Mouse (Mus musculus) neural tube, embryonic 14.5 days (tissue): Measurements from ENCODE around the gene Mtrex. TPM values are rescaled to one million over a fixed set of nuclear protein-coding genes. Genes with fewer than 3 reads are reported as not detected.

Experiments used
- ATAC-seq: fragments of 200-750 bp; cut with Nextera tagmentation; 2 replicates; pipeline ENCODE4 v1.8.0; 2017; ENCODE audit warnings: low read depth, mild to moderate bottlenecking, moderate TSS enrichment, moderate library complexity
- H3K27ac ChIP-seq: fragments of 300-500 bp; sonication (generic); 2 replicates; pipeline ENCODE4 v1.5.1; 2014; ENCODE audit warnings: low read depth, mild to moderate bottlenecking, control low read depth, low read length, moderate library complexity, mixed read lengths
- H3K27me3 ChIP-seq: fragments of 300-500 bp; sonication (generic); 2 replicates; pipeline ENCODE4 v1.6.1; 2014; ENCODE audit warnings: low read length; ENCODE audit not compliant: control insufficient read depth, insufficient read depth
- H3K36me3 ChIP-seq: fragments of 300-500 bp; sonication (generic); 2 replicates; pipeline ENCODE4 v1.6.1; 2014; ENCODE audit warnings: low read length, mixed read lengths; ENCODE audit not compliant: control insufficient read depth, insufficient read depth
- H3K4me1 ChIP-seq: fragments of 300-500 bp; sonication (generic); 2 replicates; pipeline ENCODE4 v1.6.1; 2014; ENCODE audit warnings: low read length; ENCODE audit not compliant: control insufficient read depth, insufficient read depth
- H3K4me2 ChIP-seq: fragments of 300-500 bp; sonication (generic); 2 replicates; pipeline ENCODE4 v1.6.1; 2014; ENCODE audit warnings: mild to moderate bottlenecking, low read depth, low read length, control low read depth
- H3K4me3 ChIP-seq: fragments of 300-500 bp; sonication (generic); 2 replicates; pipeline ENCODE4 v1.5.1; 2014; ENCODE audit warnings: low read depth, low read length, control low read depth, mixed read lengths
- H3K9ac ChIP-seq: fragments of 300-500 bp; sonication (generic); replicated peaks from 2 replicates; pipeline ENCODE4 v1.6.1; 2014; ENCODE audit warnings: low read depth, mild to moderate bottlenecking, control low read depth, low read length, mixed read lengths
- H3K9me3 ChIP-seq: fragments of 300-500 bp; sonication (generic); 2 replicates; pipeline ENCODE4 v1.6.1; 2016; ENCODE audit warnings: low read length; ENCODE audit not compliant: control insufficient read depth
- WGBS: fragments of 180-500 bp; shearing (Covaris S2); extraction: QIAGEN DNeasy Blood & Tissue Kit; methylation state at CpG from one replicate; pipeline ENCODE4 v1.1.7; 2014; 5-methylcytosine and 5-hydroxymethylcytosine counted together
- polyA plus RNA-seq: library from polyadenylated mRNA; unstranded; fragments of >200 nt; fragmentation: Nextera tagmentation; extraction: Ambion mirVana; gene quantifications from 2 replicates; pipeline ENCODE4 v1.2.1, GENCODE M21; 2014

Gene Mtrex
- polyA plus RNA-seq, 1 experiment from 2014 or later = 66.8 TPM

DNA sequence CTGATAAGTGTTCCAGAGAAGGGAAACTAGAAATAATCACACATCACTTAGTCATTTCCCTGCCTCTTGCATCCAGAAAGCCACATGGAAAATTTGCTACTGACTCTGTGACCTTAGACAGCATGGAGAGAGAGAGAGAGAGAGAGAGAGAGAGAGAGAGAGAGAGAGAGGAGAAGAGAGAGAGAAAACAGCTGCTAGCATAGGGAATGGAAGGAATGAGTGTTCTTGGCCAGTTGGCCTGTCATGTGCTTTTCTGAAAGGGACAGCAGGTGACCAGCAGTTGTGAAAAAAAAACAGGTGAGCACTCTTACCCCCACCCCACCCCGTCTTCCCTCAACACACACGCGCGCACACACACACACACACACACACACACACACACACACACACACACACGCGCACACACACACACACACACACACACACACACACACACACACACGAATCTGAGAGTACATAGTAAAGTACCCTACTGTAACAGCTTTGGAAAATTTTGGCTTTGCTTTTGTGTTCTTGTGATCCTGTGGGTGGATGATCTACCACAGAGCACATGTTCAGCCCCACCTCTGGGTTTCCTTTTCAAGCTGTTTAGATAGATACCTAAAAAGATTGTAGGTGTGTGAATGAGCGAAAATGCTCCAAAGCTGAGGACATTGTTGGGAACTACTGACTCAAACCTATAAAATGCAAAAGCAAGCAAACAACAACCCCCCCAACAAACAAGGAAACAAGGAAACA, 103.1 kb downstream of the Mtrex start:
- no peaks in the 10 kb centered on the region for H3K36me3 ChIP-seq
- H3K4me3 ChIP-seq = no peak overlapping the region
- no peak overlapping the region for H3K4me2 ChIP-seq
- H3K9ac ChIP-seq = no peak overlapping the region
- H3K27ac ChIP-seq = no peak overlapping the region
- 93% methylated on average over 3 of the region's 8 CpGs for WGBS
- H3K9me3 ChIP-seq = no peaks in the 10 kb centered on the region
- H3K4me1 ChIP-seq = no peaks in the 10 kb centered on the region
- H3K27me3 ChIP-seq = no peaks in the 10 kb centered on the region
- no peak for ATAC-seq

- 85% methylated on average over 6 of the region's 6 CpGs for WGBS
- H3K4me2 ChIP-seq = no peak overlapping the region
- H3K27ac ChIP-seq = no peak overlapping the region
- H3K4me1 ChIP-seq = no peaks in the 10 kb centered on the region
- no peaks in the 10 kb centered on the region for H3K36me3 ChIP-seq
- H3K9me3 ChIP-seq = no peaks in the 10 kb centered on the region
- H3K9ac ChIP-seq = no peak overlapping the region
- H3K27me3 ChIP-seq = no peaks in the 10 kb centered on the region
- H3K4me3 ChIP-seq = no peak overlapping the region
- no peak for ATAC-seq
Measured at GRCm38 (mm10) chr13:112823236-112823910, 103.8 kb downstream of the Mtrex start.

DNA sequence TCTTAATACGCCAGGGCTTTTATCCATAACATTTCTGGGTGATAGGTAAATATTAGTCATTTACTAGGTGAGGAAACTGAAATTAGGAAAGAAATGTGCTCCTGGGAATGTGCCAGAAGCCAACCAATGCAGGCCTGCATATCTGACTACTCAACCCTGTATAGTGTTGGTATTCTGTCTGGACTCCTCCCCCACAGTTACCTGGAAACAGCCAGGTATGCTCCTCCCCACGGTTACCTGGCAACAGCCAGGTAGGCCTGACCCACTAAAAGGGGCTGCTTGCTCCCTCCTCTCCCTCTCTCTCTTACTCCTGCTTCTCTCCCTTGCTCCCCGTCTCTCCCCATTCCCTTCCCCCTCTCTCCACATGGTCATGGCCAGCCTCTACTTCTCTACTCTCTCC, 104.8 kb downstream of the Mtrex start:
- ATAC-seq = no peak
- 91% methylated on average over 3 of the region's 3 CpGs for WGBS

GRCm38 (mm10) chr13:112818125-112818524, 109.1 kb downstream of the Mtrex start:
- 90% methylated on average over 3 of the region's 3 CpGs for WGBS
- no peak overlapping the region for H3K4me3 ChIP-seq
- no peaks in the 10 kb centered on the region for H3K9me3 ChIP-seq
- no peak overlapping the region for H3K27ac ChIP-seq
- H3K4me1 ChIP-seq = no peaks in the 10 kb centered on the region
- no peak for ATAC-seq
- no peak overlapping the region for H3K9ac ChIP-seq
- no peak overlapping the region for H3K4me2 ChIP-seq
- H3K36me3 ChIP-seq = no peaks in the 10 kb centered on the region
- H3K27me3 ChIP-seq = no peaks in the 10 kb centered on the region

More for the DNA sequence above, 104.8 kb downstream of the Mtrex start:
- Histone ChIP-seq H3K4me3 (no peak overlapping the region), H3K27me3 (no peaks in the 10 kb centered on the region), H3K9me3 (no peaks in the 10 kb centered on the region), H3K4me2 (no peak overlapping the region), H3K36me3 (no peaks in the 10 kb centered on the region), H3K4me1 (no peaks in the 10 kb centered on the region), H3K27ac (no peak overlapping the region), H3K9ac (no peak overlapping the region)

Other genes with a start within 250 kb of the Mtrex start
- 61.5 and 66.1 TPM in 2 replicates for gene Plpp1, start 126.6 kb downstream of the Mtrex start, polyA plus RNA-seq
- 30.0 TPM in 2 replicates for gene Dhx29, start 56 bp upstream of the Mtrex start, polyA plus RNA-seq
- 0.21 TPM in 1 of 2 replicates, not detected in the other for gene Ccno, start 60.4 kb upstream of the Mtrex start, polyA plus RNA-seq
- 0.11 TPM in 1 of 2 replicates, not detected in the other for gene Mcidas, start 66.4 kb upstream of the Mtrex start, polyA plus RNA-seq
- gene Cdc20b, start 107.7 kb upstream of the Mtrex start, polyA plus RNA-seq = 0.12 TPM in 1 of 2 replicates, not detected in the other
- gene Gpx8, start 119.0 kb upstream of the Mtrex start, polyA plus RNA-seq = 34.1 and 75.7 TPM in 2 replicates
- gene Gzma, start 173.6 kb upstream of the Mtrex start, polyA plus RNA-seq = not detected in 2 replicates